Mouse (Mus musculus) liver, adult 2 months (tissue): ENCODE results near the gene Sh3gl2. TPM values are rescaled to one million over a fixed set of nuclear protein-coding genes. Genes with fewer than 3 reads are reported as not detected.

ENCODE experiments used
- DNase-seq: peaks from one replicate; pipeline ENCODE4 v3.0.0-alpha.2; 2011; ENCODE audit warnings: low read depth, low spot score; ENCODE audit errors: extremely low read depth
- H3K27ac ChIP-seq: fragments of 200-500 bp; replicated peaks from 2 replicates; pipeline ENCODE4 v1.5.1; 2012; ENCODE audit warnings: low read depth, mild to moderate bottlenecking, control low read depth, inconsistent platforms, low read length; ENCODE audit not compliant: insufficient read depth
- H3K27me3 ChIP-seq: fragments of 200-500 bp; 2 replicates; pipeline ENCODE4 v1.6.1; 2012; ENCODE audit warnings: mild to moderate bottlenecking, moderate library complexity, low read length, inconsistent platforms; ENCODE audit not compliant: control insufficient read depth, insufficient read depth
- H3K36me3 ChIP-seq: fragments of 200-500 bp; 2 replicates; pipeline ENCODE4 v1.6.1; 2012; ENCODE audit warnings: low read length, inconsistent platforms; ENCODE audit not compliant: control insufficient read depth, insufficient read depth
- H3K4me1 ChIP-seq: fragments of 200-500 bp; 2 replicates; pipeline ENCODE4 v1.6.1; 2011; ENCODE audit warnings: low read length; ENCODE audit not compliant: control insufficient read depth, insufficient read depth
- H3K4me3 ChIP-seq: fragments of 200-500 bp; 2 replicates; pipeline ENCODE4 v1.5.1; 2011; ENCODE audit warnings: low read depth, mild to moderate bottlenecking, control low read depth, low read length, moderate library complexity; ENCODE audit not compliant: insufficient read depth
- H3K79me2 ChIP-seq: fragments of 200-500 bp; 2 replicates; pipeline ENCODE4 v1.6.1; 2012; ENCODE audit warnings: inconsistent platforms, mild to moderate bottlenecking, low read length, moderate library complexity; ENCODE audit not compliant: control insufficient read depth, insufficient read depth
- H3K9ac ChIP-seq: fragments of 200-500 bp; 2 replicates; pipeline ENCODE4 v1.6.1; 2012; ENCODE audit warnings: low read depth, mild to moderate bottlenecking, control low read depth, inconsistent platforms, low read length
- CTCF ChIP-seq: fragments of 200-500 bp; IDR thresholded peaks from 2 replicates; pipeline ENCODE4 v1.5.1; 2011; ENCODE audit warnings: low read depth, low read length, control low read depth
- POLR2A ChIP-seq: fragments of 200-500 bp; IDR thresholded peaks from 2 replicates; pipeline ENCODE4 v1.6.1; 2011; ENCODE audit warnings: low read length, control low read depth; ENCODE audit not compliant: insufficient read depth; ENCODE audit errors: extremely low read depth
- WGBS: fragments of 180-500 bp; shearing (Covaris S2); methylation state at CpG from one replicate; pipeline ENCODE4 v1.1.7; 2018; 5-methylcytosine and 5-hydroxymethylcytosine counted together
- polyA plus RNA-seq: library from polyadenylated mRNA; depleted of rRNA; stranded (reverse); fragments of >200 nt; gene quantifications from 2 replicates; pipeline ENCODE4 v1.2.3, GENCODE M21; 2012
- total RNA-seq: library from RNA; depleted of rRNA; stranded (reverse); fragments of >200 nt; gene quantifications from 2 replicates; pipeline ENCODE4 v1.2.3, GENCODE M21; 2014

The Sh3gl2 gene
- total and polyA plus RNA-seq, 2 experiments = 0.09 TPM; not detected in 1

DNA sequence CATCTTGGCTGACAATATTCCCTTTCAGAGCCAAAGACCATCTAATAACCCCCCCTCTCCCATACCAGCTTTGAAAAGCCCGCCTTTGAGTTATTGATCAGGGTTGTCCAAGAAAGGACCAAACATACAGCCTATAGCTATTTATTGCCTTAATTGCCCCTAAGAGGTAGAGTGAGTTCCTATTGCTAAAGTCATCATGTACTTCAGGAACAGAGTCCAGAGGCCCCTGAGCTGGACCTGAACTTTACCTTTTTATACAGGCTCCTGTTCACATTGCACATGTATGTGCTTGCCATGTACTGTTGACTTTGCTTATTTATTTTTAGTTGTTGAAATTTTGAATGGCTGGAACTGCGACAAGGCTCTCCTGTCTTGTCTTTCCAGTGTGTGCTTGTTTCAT, 37.6 kb downstream of the Sh3gl2 start:
- 78% methylated on average over 2 of the region's 2 CpGs for WGBS
- no peaks in the 10 kb centered on the region for H3K27me3 ChIP-seq

DNA sequence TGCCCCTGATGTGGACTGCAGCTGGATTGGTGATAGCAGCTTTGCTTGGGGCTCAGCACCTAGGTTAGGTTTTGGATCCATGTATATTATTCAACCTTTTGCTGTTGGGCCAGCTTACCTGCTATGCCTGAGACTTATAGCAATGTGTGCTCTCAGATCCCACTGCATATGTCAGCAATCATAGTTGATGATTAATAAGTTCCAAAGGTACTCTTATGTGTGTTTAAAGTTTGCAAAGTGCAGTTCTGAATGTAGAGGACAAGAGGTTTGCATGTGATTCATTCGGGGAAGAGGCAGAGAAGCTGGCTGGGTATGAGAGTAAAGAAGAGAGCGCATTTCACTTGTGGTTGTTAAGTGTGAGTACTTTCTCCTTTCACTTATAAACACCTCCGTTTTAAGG, 43.7 kb downstream of the Sh3gl2 start:
- Histone ChIP-seq H3K36me3 (no peaks in the 10 kb centered on the region), H3K4me3 (no peak overlapping the region), H3K27ac (no peak overlapping the region), H3K4me1 (no peaks in the 10 kb centered on the region), H3K27me3 (no peaks in the 10 kb centered on the region), H3K9ac (no peak overlapping the region), H3K79me2 (no peaks in the 10 kb centered on the region)
- TF ChIP-seq POLR2A (no peak), CTCF (no peak)
- 74% methylated on average over 3 of the region's 3 CpGs for WGBS
- DNase-seq = no peak

More for the DNA sequence above, 37.6 kb downstream of the Sh3gl2 start:
- H3K36me3 ChIP-seq = no peaks in the 10 kb centered on the region
- no peaks in the 10 kb centered on the region for H3K4me1 ChIP-seq
- no peak overlapping the region for H3K27ac ChIP-seq
- H3K9ac ChIP-seq = no peak overlapping the region
- TF ChIP-seq CTCF (no peak), POLR2A (no peak)
- no peak for DNase-seq
- H3K79me2 ChIP-seq = no peaks in the 10 kb centered on the region
- H3K4me3 ChIP-seq = no peak overlapping the region

DNA sequence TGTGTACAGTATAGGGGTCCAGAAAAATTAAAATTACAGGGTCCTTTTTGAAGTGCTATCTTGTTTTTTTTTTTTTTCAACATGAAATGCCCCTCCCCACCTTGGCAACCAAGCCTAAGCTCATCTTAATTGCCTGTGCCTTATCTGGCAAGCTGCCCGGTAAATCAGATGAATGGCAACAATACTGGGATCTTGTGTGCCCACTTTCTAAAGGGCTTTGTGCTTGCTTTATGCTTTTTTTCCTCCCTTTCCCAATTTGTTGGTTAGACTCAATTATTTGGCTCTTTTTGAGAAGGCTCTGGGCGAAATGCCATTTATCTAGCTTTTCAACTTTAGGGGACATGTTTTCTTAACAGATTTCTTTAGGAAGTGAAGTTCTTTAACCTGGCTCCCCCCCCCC, 45.3 kb downstream of the Sh3gl2 start:
- WGBS = 64% methylated on average over 2 of the region's 2 CpGs
- H3K27ac ChIP-seq = no peak overlapping the region
- no peak overlapping the region for H3K4me3 ChIP-seq
- no peak for DNase-seq
- TF ChIP-seq POLR2A = no peak
- no peak for TF ChIP-seq CTCF
- no peaks in the 10 kb centered on the region for H3K27me3 ChIP-seq
- H3K4me1 ChIP-seq = no peaks in the 10 kb centered on the region
- no peaks in the 10 kb centered on the region for H3K36me3 ChIP-seq
- H3K9ac ChIP-seq = no peak overlapping the region
- H3K79me2 ChIP-seq = no peaks in the 10 kb centered on the region

DNA sequence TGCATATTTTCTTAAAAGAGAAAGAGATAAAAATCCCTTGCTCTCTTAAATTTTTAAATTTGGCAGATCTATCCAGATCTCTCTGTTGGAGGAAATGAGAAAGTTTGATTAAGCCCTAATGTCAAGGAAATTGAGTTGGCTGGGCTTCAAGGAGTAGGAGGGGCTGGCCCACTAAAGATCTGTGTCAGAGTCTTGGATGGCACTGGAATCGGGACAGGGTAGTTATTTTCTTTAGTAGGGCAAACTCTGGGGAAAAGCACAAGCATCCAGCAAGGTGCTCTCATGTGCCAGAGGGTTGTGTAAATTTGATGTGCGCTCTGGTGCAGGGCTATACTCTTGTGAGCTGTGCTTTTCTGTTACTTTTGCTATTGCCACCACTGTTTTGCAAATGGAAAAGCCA, 45.9 kb downstream of the Sh3gl2 start:
- Histone ChIP-seq H3K9ac (no peak overlapping the region), H3K27ac (no peak overlapping the region), H3K79me2 (no peaks in the 10 kb centered on the region), H3K4me1 (no peaks in the 10 kb centered on the region), H3K4me3 (no peak overlapping the region), H3K36me3 (no peaks in the 10 kb centered on the region), H3K27me3 (no peaks in the 10 kb centered on the region)
- DNase-seq = no peak
- WGBS = 77% methylated on average over 2 of the region's 2 CpGs
- TF ChIP-seq CTCF (no peak), POLR2A (no peak)

DNA sequence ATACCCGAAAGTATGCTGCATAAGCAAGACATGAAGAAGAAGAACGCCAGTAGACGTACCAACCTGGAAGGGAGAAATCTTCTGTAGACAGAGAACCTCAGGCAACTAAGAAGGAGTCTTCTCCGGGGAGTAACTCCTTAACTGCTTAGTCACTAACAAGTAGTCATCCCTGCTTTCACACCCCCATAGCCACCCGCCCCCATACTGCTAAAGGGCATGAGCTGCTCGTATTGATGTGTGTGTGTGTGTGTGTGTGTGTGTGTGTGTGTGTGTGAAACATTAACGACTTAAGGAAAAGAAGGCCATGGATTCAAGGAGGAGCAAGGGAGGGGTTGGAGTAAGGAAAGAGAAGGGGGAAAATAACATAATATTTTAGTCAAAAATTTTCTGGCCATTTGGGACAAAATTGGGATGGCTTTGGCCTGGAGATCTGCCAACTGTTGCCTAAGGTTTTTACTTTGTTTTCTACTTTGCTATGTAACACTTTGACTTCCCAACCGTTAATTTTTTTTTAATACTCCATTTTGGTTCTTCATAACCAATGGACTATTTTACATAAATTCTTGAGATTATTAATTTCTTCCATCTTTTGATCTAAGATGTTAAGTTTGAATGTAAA, 51.0 kb downstream of the Sh3gl2 start:
- Histone ChIP-seq H3K9ac (no peak overlapping the region), H3K27ac (no peak overlapping the region), H3K27me3 (no peaks in the 10 kb centered on the region), H3K4me1 (no peaks in the 10 kb centered on the region), H3K36me3 (no peaks in the 10 kb centered on the region), H3K4me3 (no peak overlapping the region), H3K79me2 (no peaks in the 10 kb centered on the region)
- DNase-seq = no peak
- 89% methylated on average over 8 of the region's 8 CpGs for WGBS
- TF ChIP-seq CTCF (no peak), POLR2A (no peak)

DNA sequence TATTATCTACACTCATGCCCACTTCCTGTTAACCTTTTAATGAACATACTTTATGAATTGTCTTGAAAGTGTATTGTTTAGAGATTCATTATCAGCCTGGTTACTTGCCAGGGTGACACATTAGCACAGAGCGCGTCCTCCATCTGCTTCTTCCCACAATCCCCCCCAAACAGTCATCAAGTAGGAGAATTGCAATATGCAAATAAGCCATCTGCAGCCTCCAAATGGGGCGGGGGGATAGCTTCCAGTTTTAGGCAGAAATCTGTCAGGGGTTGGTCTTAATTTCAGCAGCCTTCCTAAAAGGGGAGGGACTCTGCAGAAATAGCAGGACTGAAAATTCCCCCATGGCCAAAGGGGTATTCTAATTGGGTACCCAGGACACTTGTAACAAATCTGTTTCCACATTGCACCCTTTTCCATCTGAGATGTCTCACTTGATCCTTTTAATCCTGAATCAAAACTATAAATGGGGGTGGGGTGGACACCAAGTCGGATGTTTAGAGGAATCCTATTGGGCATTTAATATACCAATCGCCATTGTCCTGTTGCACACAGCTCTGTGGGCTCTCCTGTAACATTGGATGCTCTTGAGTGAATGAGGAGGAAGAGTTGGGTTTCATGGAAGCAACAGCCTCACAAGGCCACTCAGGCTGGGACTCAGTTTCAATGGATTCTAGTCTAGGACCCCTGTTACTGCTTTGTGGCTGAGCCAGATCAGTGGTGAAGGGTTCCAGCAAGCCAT, 51.7 kb downstream of the Sh3gl2 start:
- Histone ChIP-seq H3K4me1 (no peaks in the 10 kb centered on the region), H3K27me3 (no peaks in the 10 kb centered on the region), H3K4me3 (no peak overlapping the region), H3K9ac (no peak overlapping the region), H3K79me2 (no peaks in the 10 kb centered on the region), H3K27ac (no peak overlapping the region), H3K36me3 (no peaks in the 10 kb centered on the region)
- WGBS = 85% methylated on average over 5 of the region's 5 CpGs
- DNase-seq = no peak
- TF ChIP-seq CTCF = no peak
- no peak for TF ChIP-seq POLR2A
